8 mouse cellular contexts compared by ENCODE assay signal in genomic region chr11:102189461-102190436, GRCm38 (mm10). TPM values are rescaled to one million over a fixed set of nuclear protein-coding genes. Genes with fewer than 3 reads are reported as not detected.
DNase-seq lines count a peak whose midpoint lies in the region; ATAC-seq lines count a peak whose summit lies in the region.

TSS of gene G6pc3 (plus strand) at chr11:102189620.

- whole genome bisulfite sequencing in intestine, embryonic 14.5 days: 2% methylated on average over 46 of the region's 50 CpGs

- ATAC-seq in intestine, embryonic 14.5 days (replicated peaks; ENCODE audit: low FRiP score, low TSS enrichment, low read depth): peak; percentile 74
- ATAC-seq in megakaryocyte progenitor cell, adult 5-6 weeks (replicated peaks; ENCODE audit: poor library complexity): peak; percentile 82

- H3K4me2 ChIP-seq in intestine, embryonic 14.5 days (ENCODE audit: low read length): peak within 1 kb of the TSS; percentile 93

- H3K36me3 ChIP-seq in intestine, embryonic 14.5 days (ENCODE audit: control insufficient read depth, insufficient read depth, low read length): peaks cover 23% of the 10 kb centered on the region

- peak within 1 kb of the TSS; percentile 59 for H3K4me3 ChIP-seq in intestine, embryonic 14.5 days (ENCODE audit: low read depth, low read length)

- no peaks in the 10 kb centered on the region for H3K9me3 ChIP-seq in intestine, embryonic 14.5 days (ENCODE audit: control insufficient read depth, low read length)

- peaks cover 17% of the 10 kb centered on the region for H3K4me1 ChIP-seq in intestine, embryonic 14.5 days (replicated peaks; ENCODE audit: control insufficient read depth, insufficient read depth, low read length)

- H3K27ac ChIP-seq in intestine, embryonic 14.5 days (ENCODE audit: low read depth): peak within 1 kb of the TSS; percentile 51

- peak within 1 kb of the TSS; percentile 64 for H3K9ac ChIP-seq in intestine, embryonic 14.5 days (ENCODE audit: low read length)

- intact Hi-C loops in left cerebral cortex, postnatal 10 days (cut with DNase I): no loop called here

- no peaks in the 10 kb centered on the region for H3K27me3 ChIP-seq in intestine, embryonic 14.5 days (replicated peaks; ENCODE audit: control insufficient read depth, insufficient read depth, low read length)

- peak; percentile 96 for DNase-seq in adrenal gland, adult 2 months
- peak; percentile 96 for DNase-seq in embryo, embryonic 11 days
- peak; percentile 89 for DNase-seq in gastrocnemius, postnatal 25 days
- DNase-seq in intestine, embryonic 14.5 days (ENCODE audit: low spot score): peak; percentile 89
- DNase-seq in left cerebral cortex, postnatal 10 days (ENCODE audit: extremely low spot score in 1 of 2, low spot score in 2 of 2): peak; percentile 91 to 93
- peak; percentile 94 to 97 for DNase-seq in right cerebral cortex, postnatal 10 days (ENCODE audit: low spot score in 2 of 2)
- peak; percentile 91 for DNase-seq in urinary bladder, postnatal 14 days (ENCODE audit: low spot score)

RNA-seq across cellular contexts. Expression of gene G6pc3, which starts in this region (rescaled TPM):
- total RNA-seq in adrenal gland, adult 2 months (2021): 100 to 1,000 TPM; 140 to 149 TPM
- polyA plus RNA-seq in adrenal gland, adult 2 months (2012; rRNA removed): 254 and 297 TPM in 2 replicates
- total RNA-seq in gastrocnemius, postnatal 25 days (2021): 10 to 100 TPM; 37.8 to 44.5 TPM
- polyA plus RNA-seq in intestine, embryonic 14.5 days (2014; fragmentation: Nextera tagmentation; extraction: Ambion mirVana): 36.0 and 37.4 TPM in 2 replicates
- total RNA-seq in left cerebral cortex, postnatal 10 days (2021): 10 to 100 TPM; 43.8 to 45.0 TPM
- total RNA-seq in megakaryocyte progenitor cell, adult 5-6 weeks (2015): 106 and 144 TPM in 2 replicates
- total RNA-seq in megakaryocyte progenitor cell, adult 5-6 weeks (2017): 61.8 and 65.0 TPM in 2 replicates

Comparison
In these comparisons a context has a peak if more than half of its experiments do, and no peak if none do; other contexts are left out.
1. Peak in every context shown above with its lines: DNase-seq, ATAC-seq, H3K4me3 ChIP-seq and H3K27ac ChIP-seq.